Mouse (Mus musculus) megakaryocyte, embryonic 14.5 days (primary cell): ENCODE results near the gene Fbxw13.

Experiments used
- FLI1 ChIP-seq: IDR thresholded peaks from 2 replicates; pipeline ENCODE4 v1.6.1; 2012; ENCODE audit warnings: low read length, inconsistent platforms, mixed read lengths
- GATA1 ChIP-seq: IDR thresholded peaks from 3 replicates; pipeline ENCODE4 v1.6.1; 2012; ENCODE audit warnings: mixed read lengths, low read length, inconsistent platforms, borderline replicate concordance

- TF ChIP-seq GATA1 = no peak
- no peak for TF ChIP-seq FLI1
Observed at GRCm38 (mm10) chr9:109176301-109176700, 19.5 kb downstream of the Fbxw13 start.
